Mouse (Mus musculus): ENCODE results near the gene Cytl1. TPM values are rescaled to one million over a fixed set of nuclear protein-coding genes. Genes with fewer than 3 reads are reported as not detected.

The Cytl1 gene
- polyA plus RNA-seq, 1 experiment from 2014 or later, result 13.4 TPM

DNA sequence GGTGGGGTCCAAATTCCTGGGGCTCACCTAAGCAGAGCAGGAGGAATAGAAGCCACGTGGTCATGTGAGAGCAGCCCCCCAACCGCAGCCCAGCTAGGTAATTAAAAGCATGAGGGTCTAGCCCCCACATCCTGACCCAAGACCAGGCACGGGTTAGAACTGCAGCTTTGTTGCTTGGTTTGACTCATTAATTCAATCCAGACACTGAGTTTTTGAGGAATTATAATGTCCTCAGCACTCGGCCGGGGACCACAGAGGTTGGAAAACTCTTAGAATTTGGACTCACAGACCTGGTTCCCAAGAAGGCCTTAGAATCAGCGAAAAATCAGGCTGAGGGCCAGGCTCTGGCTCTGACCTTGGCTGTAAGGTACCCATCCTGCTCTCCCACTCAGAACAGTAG is 35.6 kb downstream of the Cytl1 start:
- Histone ChIP-seq H3K27ac (replicated peaks in 1 of 2; ENCODE audit: control insufficient read depth in 1 of 2, insufficient read depth in 1 of 2, low read depth in 2 of 2, low read length in 2 of 2) (no peak overlapping the region), H3K27me3 (ENCODE audit: control insufficient read depth, insufficient read depth, low read length) (no peaks in the 10 kb centered on the region), H3K36me3 (ENCODE audit: control insufficient read depth, insufficient read depth, low read length) (no peaks in the 10 kb centered on the region), H3K4me2 (ENCODE audit: low read length) (no peak overlapping the region), H3K4me1 (ENCODE audit: control insufficient read depth in 2 of 2, insufficient read depth in 2 of 2, low read length in 2 of 2) (no peaks in the 10 kb centered on the region), H3K4me3 (ENCODE audit: control insufficient read depth in 1 of 2, insufficient read depth in 1 of 2, low read depth in 1 of 2, low read length in 2 of 2) (no peak overlapping the region), H3K9me3 (ENCODE audit: control insufficient read depth, low read length) (no peaks in the 10 kb centered on the region), H3K9ac (ENCODE audit: low read length) (no peak overlapping the region)
- no peak for ATAC-seq (ENCODE audit: insufficient number of reproducible peaks, insufficient read depth, low FRiP score, low read depth)
- 85% methylated on average over 6 of the region's 6 CpGs for WGBS

DNA sequence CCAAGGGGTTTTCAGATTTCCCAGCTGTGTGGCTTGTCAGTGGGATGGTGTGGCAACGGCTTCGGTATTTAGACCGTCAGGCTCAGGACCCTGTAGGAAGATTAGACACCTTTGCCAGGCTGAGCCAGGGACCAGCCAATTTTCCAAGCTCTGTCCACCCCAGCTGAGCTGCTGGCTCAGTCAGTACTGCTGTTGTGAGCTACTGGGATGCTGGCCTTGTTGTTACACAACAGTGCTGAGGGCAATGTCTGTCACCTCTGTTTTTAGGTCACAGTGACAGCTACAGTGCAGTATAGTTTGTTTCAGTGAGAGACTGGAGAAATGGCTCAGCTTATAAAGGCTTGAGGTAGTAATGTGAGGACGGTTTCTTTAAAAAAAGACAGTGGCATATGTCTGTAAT is 38.7 kb downstream of the Cytl1 start:
- no peak overlapping the region for H3K4me2 ChIP-seq (ENCODE audit: low read length)
- WGBS, result 50% methylated on average over 4 of the region's 4 CpGs
- H3K9ac ChIP-seq (ENCODE audit: low read length), result no peak overlapping the region
- no peaks in the 10 kb centered on the region for H3K36me3 ChIP-seq (ENCODE audit: control insufficient read depth, insufficient read depth, low read length)
- no peaks in the 10 kb centered on the region for H3K4me1 ChIP-seq (ENCODE audit: control insufficient read depth in 2 of 2, insufficient read depth in 2 of 2, low read length in 2 of 2)
- no peak overlapping the region for H3K4me3 ChIP-seq (ENCODE audit: control insufficient read depth in 1 of 2, insufficient read depth in 1 of 2, low read depth in 1 of 2, low read length in 2 of 2)
- H3K9me3 ChIP-seq (ENCODE audit: control insufficient read depth, low read length), result no peaks in the 10 kb centered on the region
- H3K27me3 ChIP-seq (ENCODE audit: control insufficient read depth, insufficient read depth, low read length), result no peaks in the 10 kb centered on the region
- ATAC-seq (ENCODE audit: insufficient number of reproducible peaks, insufficient read depth, low FRiP score, low read depth), result no peak
- no peak overlapping the region for H3K27ac ChIP-seq (replicated peaks in 1 of 2; ENCODE audit: control insufficient read depth in 1 of 2, insufficient read depth in 1 of 2, low read depth in 2 of 2, low read length in 2 of 2)

DNA sequence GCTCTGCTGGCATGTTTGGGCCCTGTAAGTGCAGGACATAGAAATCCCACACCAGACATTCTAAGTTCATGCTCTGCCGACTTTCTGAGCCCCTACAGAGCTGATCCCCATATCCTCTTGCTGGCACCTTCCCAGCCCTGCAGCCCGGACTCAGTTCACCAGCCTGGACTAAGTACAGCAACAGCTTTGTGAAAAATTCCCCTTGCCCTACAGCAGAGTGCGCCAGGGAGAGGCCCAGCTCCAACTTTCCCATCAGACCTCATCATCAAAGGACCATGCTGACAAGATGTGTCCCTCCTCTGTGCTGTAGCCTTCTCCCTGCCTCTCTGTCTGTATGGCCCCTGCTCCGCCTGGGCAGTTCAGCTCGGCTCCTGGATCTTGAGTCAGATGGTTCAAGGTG is 40.4 kb downstream of the Cytl1 start:
- Histone ChIP-seq H3K4me2 (ENCODE audit: low read length) (no peak overlapping the region), H3K27me3 (ENCODE audit: control insufficient read depth, insufficient read depth, low read length) (no peaks in the 10 kb centered on the region), H3K36me3 (ENCODE audit: control insufficient read depth, insufficient read depth, low read length) (no peaks in the 10 kb centered on the region), H3K27ac (replicated peaks in 1 of 2; ENCODE audit: control insufficient read depth in 1 of 2, insufficient read depth in 1 of 2, low read depth in 2 of 2, low read length in 2 of 2) (no peak overlapping the region), H3K9me3 (ENCODE audit: control insufficient read depth, low read length) (no peaks in the 10 kb centered on the region), H3K9ac (ENCODE audit: low read length) (no peak overlapping the region), H3K4me3 (ENCODE audit: control insufficient read depth in 1 of 2, insufficient read depth in 1 of 2, low read depth in 1 of 2, low read length in 2 of 2) (no peak overlapping the region), H3K4me1 (ENCODE audit: control insufficient read depth in 2 of 2, insufficient read depth in 2 of 2, low read length in 2 of 2) (no peaks in the 10 kb centered on the region)
- WGBS, result 45% methylated on average over 5 of the region's 5 CpGs
- no peak for ATAC-seq (ENCODE audit: insufficient number of reproducible peaks, insufficient read depth, low FRiP score, low read depth)

DNA sequence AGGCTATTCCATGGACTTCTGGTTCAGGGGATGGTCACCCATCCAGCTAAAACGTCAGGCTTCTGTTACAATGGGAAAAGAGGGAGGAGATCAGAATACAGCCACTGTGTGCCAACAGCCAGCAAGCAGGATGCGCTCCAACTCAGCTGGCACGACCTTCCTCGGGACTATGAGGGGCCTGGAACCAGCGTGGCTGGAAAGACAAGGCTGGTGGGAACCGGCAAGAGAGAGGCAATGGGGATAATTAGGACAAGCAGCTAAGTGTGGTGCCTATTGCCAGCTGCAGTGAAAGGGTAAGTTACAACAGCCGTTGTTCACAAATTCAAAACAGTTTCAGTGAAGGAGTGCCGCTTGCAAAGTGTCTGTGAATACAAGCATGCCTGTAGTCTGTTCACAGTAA is 48.0 kb downstream of the Cytl1 start:
- no peak for ATAC-seq (ENCODE audit: insufficient number of reproducible peaks, insufficient read depth, low FRiP score, low read depth)
- no peak overlapping the region for H3K4me3 ChIP-seq (ENCODE audit: control insufficient read depth in 1 of 2, insufficient read depth in 1 of 2, low read depth in 1 of 2, low read length in 2 of 2)
- H3K36me3 ChIP-seq (ENCODE audit: control insufficient read depth, insufficient read depth, low read length), result no peaks in the 10 kb centered on the region
- H3K4me1 ChIP-seq (ENCODE audit: control insufficient read depth in 2 of 2, insufficient read depth in 2 of 2, low read length in 2 of 2), result no peaks in the 10 kb centered on the region
- no peaks in the 10 kb centered on the region for H3K27me3 ChIP-seq (ENCODE audit: control insufficient read depth, insufficient read depth, low read length)
- 64% methylated on average over 8 of the region's 8 CpGs for WGBS
- no peak overlapping the region for H3K4me2 ChIP-seq (ENCODE audit: low read length)
- H3K9ac ChIP-seq (ENCODE audit: low read length), result no peak overlapping the region
- no peaks in the 10 kb centered on the region for H3K9me3 ChIP-seq (ENCODE audit: control insufficient read depth, low read length)
- H3K27ac ChIP-seq (replicated peaks in 1 of 2; ENCODE audit: control insufficient read depth in 1 of 2, insufficient read depth in 1 of 2, low read depth in 2 of 2, low read length in 2 of 2), result no peak overlapping the region

DNA sequence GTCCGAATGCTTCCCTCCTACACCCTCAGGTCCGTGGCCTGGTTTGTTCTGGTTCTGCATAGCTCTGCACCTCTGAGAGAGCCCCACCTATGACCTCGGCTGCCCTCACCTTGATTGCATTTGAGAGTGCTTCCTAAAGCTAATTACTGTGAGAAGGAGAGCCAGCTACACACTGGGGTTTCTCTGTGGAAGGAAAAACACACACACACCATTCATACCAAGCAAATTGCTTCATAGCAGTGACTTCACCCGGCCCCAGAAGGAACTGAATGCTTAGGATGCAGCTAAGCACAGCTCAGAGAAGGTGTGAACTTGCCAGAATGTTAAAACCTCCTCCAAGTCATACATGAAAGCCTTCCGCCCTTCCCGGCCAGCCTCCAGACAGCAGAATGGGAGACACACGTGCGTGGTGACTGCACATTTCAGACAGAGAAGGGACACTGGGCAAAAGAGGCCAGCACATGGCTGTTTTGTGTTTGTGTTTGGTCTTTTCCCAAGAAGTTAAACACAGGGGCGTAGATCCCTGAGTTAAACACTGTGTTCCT is 49.6 kb downstream of the Cytl1 start:
- Histone ChIP-seq H3K36me3 (ENCODE audit: control insufficient read depth, insufficient read depth, low read length) (no peaks in the 10 kb centered on the region), H3K4me2 (ENCODE audit: low read length) (no peak overlapping the region), H3K27ac (replicated peaks in 1 of 2; ENCODE audit: control insufficient read depth in 1 of 2, insufficient read depth in 1 of 2, low read depth in 2 of 2, low read length in 2 of 2) (no peak overlapping the region), H3K9me3 (ENCODE audit: control insufficient read depth, low read length) (no peaks in the 10 kb centered on the region), H3K4me1 (ENCODE audit: control insufficient read depth in 2 of 2, insufficient read depth in 2 of 2, low read length in 2 of 2) (no peaks in the 10 kb centered on the region), H3K4me3 (ENCODE audit: control insufficient read depth in 1 of 2, insufficient read depth in 1 of 2, low read depth in 1 of 2, low read length in 2 of 2) (no peak overlapping the region), H3K27me3 (ENCODE audit: control insufficient read depth, insufficient read depth, low read length) (no peaks in the 10 kb centered on the region), H3K9ac (ENCODE audit: low read length) (no peak overlapping the region)
- ATAC-seq (ENCODE audit: insufficient number of reproducible peaks, insufficient read depth, low FRiP score, low read depth), result no peak
- 66% methylated on average over 9 of the region's 9 CpGs for WGBS

Other genes starting within 250 kb of the Cytl1 start
- gene Stk32b, start 18.3 kb upstream of the Cytl1 start, polyA plus RNA-seq (2014; fragmentation: Nextera tagmentation; extraction: Ambion mirVana), result 0.93 and 1.3 TPM in 2 replicates
- 8.3 and 8.7 TPM in 2 replicates for gene Msx1, start 89.1 kb downstream of the Cytl1 start, polyA plus RNA-seq (2014; fragmentation: Nextera tagmentation; extraction: Ambion mirVana)